Mouse (Mus musculus) heart, postnatal 0 days (tissue): ENCODE measurements at regions not wholly inside any gene's neighbourhood (a gene's known extent, or its start where the extent isn't known, plus 50 kb on each side); places are given as distances from the start of the nearest gene placed in this dataset.

Source experiments
- CTCF ChIP-seq: IDR thresholded peaks from 2 replicates; pipeline ENCODE4 v1.5.1; 2016; ENCODE audit warnings: antibody characterized with exemption, control low read depth, low read depth
- EP300 ChIP-seq: IDR thresholded peaks from 2 replicates; pipeline ENCODE4 v1.6.1; 2016; ENCODE audit warnings: antibody characterized with exemption, low read depth

GRCm38 (mm10) chr13:11181191-11181590, 820.5 kb upstream of the Chrm3 start:
- TF ChIP-seq CTCF (no peak), EP300 (no peak)
